Mouse (Mus musculus) midbrain, embryonic 13.5 days (tissue): ENCODE results near the gene Pacs2. TPM values are rescaled to one million over a fixed set of nuclear protein-coding genes. Genes with fewer than 3 reads are reported as not detected.

Experiments
- ATAC-seq: fragments of 200-750 bp; cut with Nextera tagmentation; 2 replicates; pipeline ENCODE4 v1.8.0; 2017; ENCODE audit warnings: mild to moderate bottlenecking, moderate TSS enrichment, moderate library complexity
- H3K27ac ChIP-seq: fragments of 300-500 bp; sonication (generic); 2 replicates; pipeline ENCODE4 v1.5.1; 2015; ENCODE audit warnings: inconsistent platforms, mild to moderate bottlenecking, moderate library complexity
- H3K27me3 ChIP-seq: fragments of 300-500 bp; sonication (generic); 2 replicates; pipeline ENCODE4 v1.6.1; 2015; ENCODE audit warnings: mild to moderate bottlenecking, inconsistent platforms
- H3K36me3 ChIP-seq: fragments of 300-500 bp; sonication (generic); 2 replicates; pipeline ENCODE4 v1.6.1; 2015; ENCODE audit warnings: mild to moderate bottlenecking, inconsistent platforms
- H3K4me1 ChIP-seq: fragments of 300-500 bp; sonication (generic); replicated peaks from 2 replicates; pipeline ENCODE4 v1.6.1; 2015; ENCODE audit warnings: inconsistent platforms
- H3K4me2 ChIP-seq: fragments of 300-500 bp; sonication (generic); replicated peaks from 2 replicates; pipeline ENCODE4 v1.6.1; 2015; ENCODE audit warnings: moderate library complexity, mild to moderate bottlenecking, inconsistent platforms
- H3K4me3 ChIP-seq: fragments of 300-500 bp; sonication (generic); replicated peaks from 2 replicates; pipeline ENCODE4 v1.5.1; 2015; ENCODE audit warnings: mild to moderate bottlenecking, inconsistent platforms
- H3K9ac ChIP-seq: fragments of 300-500 bp; sonication (generic); replicated peaks from 2 replicates; pipeline ENCODE4 v1.6.1; 2015; ENCODE audit warnings: mild to moderate bottlenecking, inconsistent platforms
- H3K9me3 ChIP-seq: fragments of 300-500 bp; sonication (generic); 2 replicates; pipeline ENCODE4 v1.6.1; 2016; ENCODE audit warnings: mild to moderate bottlenecking, inconsistent platforms
- WGBS: fragments of 180-500 bp; shearing (Covaris S2); methylation state at CpG from one replicate; pipeline ENCODE4 v1.1.7; 2015; 5-methylcytosine and 5-hydroxymethylcytosine counted together
- polyA plus RNA-seq: library from polyadenylated mRNA; unstranded; fragments of >200 nt; fragmentation: Nextera tagmentation; extraction: Ambion mirVana; gene quantifications from 2 replicates; pipeline ENCODE4 v1.2.1, GENCODE M21; 2015

The Pacs2 gene
- polyA plus RNA-seq, 1 experiment from 2014 or later, result 26.5 TPM

- no peaks in the 10 kb centered on the region for H3K36me3 ChIP-seq
- no peaks in the 10 kb centered on the region for H3K27me3 ChIP-seq
- peak overlapping the region; percentile 93 for H3K4me2 ChIP-seq
- H3K9me3 ChIP-seq, result no peaks in the 10 kb centered on the region
- ATAC-seq, result no peak
- peaks cover 58% of the 10 kb centered on the region for H3K4me1 ChIP-seq
- peak overlapping the region; percentile 99 for H3K9ac ChIP-seq
- H3K4me3 ChIP-seq, result peak overlapping the region; percentile 96
- H3K27ac ChIP-seq, result peak overlapping the region; percentile 15; the same call in 1 of the 2 replicates
- 41% methylated on average over 6 of the region's 6 CpGs for WGBS
These were observed 85.3 kb downstream of the Pacs2 start for GRCm38 (mm10) chr12:113099470-113100237.

- no peaks in the 10 kb centered on the region for H3K27me3 ChIP-seq
- no peak overlapping the region for H3K4me3 ChIP-seq
- WGBS, result 87% methylated on average over 5 of the region's 5 CpGs
- H3K27ac ChIP-seq, result no peak overlapping the region
- no peak for ATAC-seq
- peaks cover 58% of the 10 kb centered on the region for H3K4me1 ChIP-seq
- H3K4me2 ChIP-seq, result peak overlapping the region; percentile 93
- H3K36me3 ChIP-seq, result no peaks in the 10 kb centered on the region
- peaks cover under 1% of the 10 kb centered on the region; the same call in 1 of the 2 replicates for H3K9me3 ChIP-seq
- peak overlapping the region; percentile 11; the same call in 1 of the 2 replicates for H3K9ac ChIP-seq
These were observed 86.3 kb downstream of the Pacs2 start for GRCm38 (mm10) chr12:113100448-113101076.

GRCm38 (mm10) chr12:113101251-113101960, 87.1 kb downstream of the Pacs2 start:
- Histone ChIP-seq H3K9ac (0 out of 2 replicates have a peak overlapping the region, but pooled peaks have one; percentile 11), H3K9me3 (peaks cover 3% of the 10 kb centered on the region; the same call in 1 of the 2 replicates), H3K36me3 (no peaks in the 10 kb centered on the region), H3K27me3 (no peaks in the 10 kb centered on the region), H3K27ac (no peak overlapping the region), H3K4me2 (no peak overlapping the region), H3K4me1 (peaks cover 58% of the 10 kb centered on the region), H3K4me3 (no peak overlapping the region)
- WGBS, result 85% methylated on average over 9 of the region's 9 CpGs
- no peak for ATAC-seq

- 62% methylated on average over 6 of the region's 6 CpGs for WGBS
These were observed 88.2 kb downstream of the Pacs2 start for GRCm38 (mm10) chr12:113102461-113102860.

GRCm38 (mm10) chr12:113103846-113104451, 89.6 kb downstream of the Pacs2 start:
- 87% methylated on average over 8 of the region's 8 CpGs for WGBS
- Histone ChIP-seq H3K9me3 (peaks cover 3% of the 10 kb centered on the region; the same call in 1 of the 2 replicates), H3K4me1 (peaks cover 44% of the 10 kb centered on the region), H3K4me2 (no peak overlapping the region), H3K9ac (no peak overlapping the region), H3K27me3 (no peaks in the 10 kb centered on the region), H3K27ac (no peak overlapping the region), H3K36me3 (no peaks in the 10 kb centered on the region), H3K4me3 (no peak overlapping the region)
- no peak for ATAC-seq

More at GRCm38 (mm10) chr12:113102461-113102860, 88.2 kb downstream of the Pacs2 start:
- no peaks in the 10 kb centered on the region for H3K27me3 ChIP-seq
- peaks cover 51% of the 10 kb centered on the region for H3K4me1 ChIP-seq
- H3K9me3 ChIP-seq, result peaks cover 3% of the 10 kb centered on the region; the same call in 1 of the 2 replicates
- peak; percentile 37; the same call in 1 of the 2 replicates for ATAC-seq
- H3K4me2 ChIP-seq, result no peak overlapping the region
- H3K9ac ChIP-seq, result no peak overlapping the region
- no peak overlapping the region for H3K27ac ChIP-seq
- no peak overlapping the region for H3K4me3 ChIP-seq
- H3K36me3 ChIP-seq, result no peaks in the 10 kb centered on the region

- H3K4me1 ChIP-seq, result peaks cover 30% of the 10 kb centered on the region
- no peaks in the 10 kb centered on the region for H3K27me3 ChIP-seq
- H3K4me3 ChIP-seq, result no peak overlapping the region
- H3K9me3 ChIP-seq, result peaks cover 3% of the 10 kb centered on the region; the same call in 1 of the 2 replicates
- 90% methylated on average over 6 of the region's 6 CpGs for WGBS
- no peaks in the 10 kb centered on the region for H3K36me3 ChIP-seq
- ATAC-seq, result no peak
- no peak overlapping the region for H3K4me2 ChIP-seq
- no peak overlapping the region for H3K27ac ChIP-seq
- H3K9ac ChIP-seq, result no peak overlapping the region
These were observed 92.1 kb downstream of the Pacs2 start for GRCm38 (mm10) chr12:113106386-113106785.

- H3K27me3 ChIP-seq, result no peaks in the 10 kb centered on the region
- 86% methylated on average over 4 of the region's 4 CpGs for WGBS
- no peak overlapping the region for H3K9ac ChIP-seq
- ATAC-seq, result no peak
- H3K4me3 ChIP-seq, result no peak overlapping the region
- H3K9me3 ChIP-seq, result peaks cover 3% of the 10 kb centered on the region; the same call in 1 of the 2 replicates
- no peak overlapping the region for H3K4me2 ChIP-seq
- peaks cover 6% of the 10 kb centered on the region; the same call in 1 of the 2 replicates for H3K36me3 ChIP-seq
- H3K27ac ChIP-seq, result no peak overlapping the region
- H3K4me1 ChIP-seq, result peaks cover 26% of the 10 kb centered on the region
These were observed 93.3 kb downstream of the Pacs2 start for GRCm38 (mm10) chr12:113107431-113108124.

- Histone ChIP-seq H3K9me3 (peaks cover 3% of the 10 kb centered on the region; the same call in 1 of the 2 replicates), H3K4me3 (no peak overlapping the region), H3K9ac (no peak overlapping the region), H3K4me2 (no peak overlapping the region), H3K36me3 (peaks cover 14% of the 10 kb centered on the region), H3K27me3 (no peaks in the 10 kb centered on the region), H3K4me1 (peaks cover 15% of the 10 kb centered on the region; the same call in 1 of the 2 replicates), H3K27ac (no peak overlapping the region)
- 0 out of 2 replicates have a peak, but pooled peaks have one; percentile 21 for ATAC-seq
- WGBS, result 89% methylated on average over 17 of the region's 17 CpGs
These were observed 94.4 kb downstream of the Pacs2 start for GRCm38 (mm10) chr12:113108528-113109283.

GRCm38 (mm10) chr12:113109801-113110200, 95.5 kb downstream of the Pacs2 start:
- Histone ChIP-seq H3K4me1 (peaks cover 9% of the 10 kb centered on the region; the same call in 1 of the 2 replicates), H3K9ac (no peak overlapping the region), H3K27ac (0 out of 2 replicates have a peak overlapping the region, but pooled peaks have one; percentile 5), H3K4me3 (no peak overlapping the region), H3K36me3 (peaks cover 25% of the 10 kb centered on the region), H3K9me3 (peaks cover 3% of the 10 kb centered on the region; the same call in 1 of the 2 replicates), H3K27me3 (no peaks in the 10 kb centered on the region), H3K4me2 (no peak overlapping the region)
- WGBS, result 88% methylated on average over 10 of the region's 10 CpGs
- no peak for ATAC-seq

- Histone ChIP-seq H3K4me2 (no peak overlapping the region), H3K9me3 (no peaks in the 10 kb centered on the region), H3K27me3 (no peaks in the 10 kb centered on the region), H3K4me3 (no peak overlapping the region), H3K9ac (no peak overlapping the region), H3K27ac (no peak overlapping the region), H3K36me3 (peaks cover 62% of the 10 kb centered on the region), H3K4me1 (peaks cover 7% of the 10 kb centered on the region; the same call in 1 of the 2 replicates)
- 93% methylated on average over 4 of the region's 4 CpGs for WGBS
- no peak for ATAC-seq
These were observed 99.8 kb downstream of the Pacs2 start for GRCm38 (mm10) chr12:113114141-113114540.
